Mouse (Mus musculus): ENCODE data around the gene Fgf7.

- TF ChIP-seq CTCF (IDR thresholded peaks at IDR 0.05; ENCODE audit: borderline replicate concordance, insufficient read depth, low read length) (no peak), POLR2A (IDR thresholded peaks at IDR 0.05; ENCODE audit: low read depth, low read length) (no peak)
Observed at GRCm38 (mm10) chr2:126062876-126063275, 28.4 kb downstream of the Fgf7 start.
